Mouse (Mus musculus) ovary, adult 2 months (tissue): ENCODE data around the gene B3gnt6. TPM values are rescaled to one million over a fixed set of nuclear protein-coding genes. Genes with fewer than 3 reads are reported as not detected.

Experiments
- polyA plus RNA-seq: library from polyadenylated mRNA; depleted of rRNA; stranded (reverse); fragments of >200 nt; gene quantifications from 2 replicates; pipeline ENCODE4 v1.2.3, GENCODE M21; 2012; rRNA removed

Gene B3gnt6
- 0.47 and 0.58 TPM in 2 replicates for polyA plus RNA-seq

DNA sequence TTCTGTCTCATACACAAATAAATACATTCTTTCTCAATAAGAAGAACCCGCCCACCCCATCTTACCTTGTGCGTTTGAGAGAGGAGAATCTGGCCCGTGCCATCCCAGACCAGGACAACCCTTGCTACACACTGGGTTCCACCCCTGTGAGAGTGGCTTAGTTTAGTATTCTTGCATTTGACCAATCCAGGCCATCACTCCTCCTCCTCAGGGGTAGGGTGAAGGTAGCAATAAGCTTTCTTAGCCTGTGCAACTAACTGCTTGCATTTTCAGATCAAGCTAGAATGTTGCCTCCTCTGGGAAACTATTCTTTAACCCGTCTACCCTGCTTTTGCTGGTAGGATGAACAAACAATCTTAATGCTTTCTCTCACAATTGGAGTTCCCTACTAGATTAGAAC is at the start of gene B3gnt6:
B3gnt6 (minus strand) TSS at position 101 of the 400 bp plus-strand sequence.

DNA sequence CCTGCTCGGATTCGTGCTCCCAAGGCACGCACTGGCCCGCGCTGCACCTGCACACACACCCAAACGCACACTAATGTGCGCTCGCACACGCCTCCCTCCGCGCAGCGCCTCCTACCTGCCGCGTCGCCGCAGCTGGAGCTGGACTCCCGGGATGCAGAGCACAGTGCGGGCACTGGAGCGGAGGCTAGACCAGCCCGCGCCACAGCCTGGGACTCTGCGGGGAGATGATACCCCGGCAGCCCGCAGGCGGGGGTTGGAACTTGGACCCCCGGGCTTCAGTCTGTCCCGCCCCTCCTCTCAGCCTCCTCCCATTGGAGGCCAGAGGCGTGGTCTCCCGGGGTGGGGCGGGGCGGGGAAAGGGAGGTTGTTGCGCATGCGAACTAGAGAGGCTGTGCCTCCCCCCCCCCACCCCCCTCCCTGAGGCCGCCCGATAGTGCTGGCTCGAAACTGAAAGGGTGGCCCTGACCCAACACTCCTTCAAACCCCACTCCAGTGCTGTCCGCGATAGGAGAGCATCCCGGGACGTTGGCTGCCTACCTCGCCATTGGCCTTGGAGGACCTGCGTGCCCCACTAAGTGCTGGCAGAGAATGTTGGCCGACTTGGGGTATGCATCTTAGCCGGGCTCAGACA is 21.2 kb downstream of the B3gnt6 start, which contains the start of gene Capn5:
Capn5 (minus strand) TSS at position 346 of the 631 bp plus-strand sequence.

DNA sequence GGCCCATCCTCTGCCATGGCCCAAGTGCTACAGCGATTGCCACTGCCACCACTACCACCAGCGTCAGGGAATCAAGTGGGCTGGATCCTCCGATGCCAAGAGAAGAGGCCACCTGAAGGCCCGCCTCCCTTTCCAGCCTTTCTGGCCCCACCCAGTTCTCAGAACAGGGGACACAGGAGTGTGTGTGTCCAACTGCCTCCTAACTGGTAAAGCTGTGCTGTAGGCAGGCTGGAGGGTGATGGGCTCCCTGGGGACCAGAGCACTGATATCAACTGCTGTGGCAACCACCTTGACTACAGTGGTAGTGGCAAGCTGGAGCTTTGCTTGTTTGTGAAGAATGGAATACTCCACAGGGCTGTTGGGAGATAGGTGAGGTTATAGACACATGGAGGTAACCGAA is 53.9 kb downstream of the B3gnt6 start, which contains the start of gene Omp:
Omp (minus strand) TSS at position 101 of the 400 bp plus-strand sequence.

Other genes starting within 250 kb of the B3gnt6 start
- 40.3 and 41.5 TPM in 2 replicates for gene Myo7a, start 80.0 kb downstream of the B3gnt6 start, polyA plus RNA-seq
- 1.3 and 1.7 TPM in 2 replicates for gene Omp, start 54.0 kb downstream of the B3gnt6 start, polyA plus RNA-seq
- gene Capn5, start 21.2 kb downstream of the B3gnt6 start, polyA plus RNA-seq, result 33.8 and 37.6 TPM in 2 replicates
- gene Acer3, start 121.7 kb upstream of the B3gnt6 start, polyA plus RNA-seq, result 10.7 and 11.3 TPM in 2 replicates
- 30.5 and 36.9 TPM in 2 replicates for gene Tsku, start 161.8 kb upstream of the B3gnt6 start, polyA plus RNA-seq
- 0.21 TPM in 1 of 2 replicates, not detected in the other for gene Gucy2d, start 240.9 kb upstream of the B3gnt6 start, polyA plus RNA-seq